Mouse (Mus musculus) cerebellum, postnatal 36 days (tissue): ENCODE data around the gene Gbf1.
"Not testable (repeated sequence)": the region's sequence is repeated elsewhere in the genome, so short reads cannot be mapped to it uniquely, and the experiment has no call there.

Experiments used
- DNase-seq, 2 experiments: peaks; one replicate each; pipeline ENCODE4 v3.0.0; 2021 to 2022; ENCODE audit warnings: mixed read lengths in 2 of 2

Gene Gbf1

DNA sequence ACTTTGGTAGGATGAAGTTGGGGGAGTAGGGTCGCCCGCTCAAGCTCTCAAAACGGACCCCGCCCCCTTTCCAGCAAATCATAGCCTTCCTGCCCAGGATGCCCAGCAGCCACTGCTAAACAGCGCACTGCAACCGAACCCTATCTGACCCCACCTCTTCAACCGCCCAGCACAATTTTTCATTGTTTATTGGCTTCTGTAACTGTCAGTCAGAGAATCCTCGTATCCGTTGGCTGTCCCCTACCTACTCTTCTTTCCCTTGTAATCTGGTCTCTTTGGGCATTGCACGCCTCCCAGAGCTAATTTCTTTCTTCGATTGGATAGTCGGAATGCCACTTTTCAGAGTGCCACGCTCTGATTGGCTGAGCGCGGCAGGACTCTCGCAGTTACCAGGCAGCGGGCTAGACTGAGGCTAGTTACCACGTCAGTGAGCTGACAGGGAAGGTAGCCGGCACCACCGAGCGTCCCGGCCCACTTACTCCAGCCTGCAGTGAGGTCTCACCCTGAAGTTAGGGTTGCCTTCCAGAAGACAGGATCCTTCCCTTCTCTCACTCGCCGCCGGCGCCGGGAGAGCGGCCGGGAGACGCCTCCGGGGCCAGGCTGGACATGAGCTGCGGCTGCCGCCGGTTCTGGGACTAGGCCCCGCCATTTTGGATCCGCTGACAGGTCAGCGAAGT lies at the start of gene Gbf1:
TSS of gene Gbf1 (plus strand) at position 383 of the 677 bp plus-strand sequence.
- peak; percentile 91 to 95 for DNase-seq

DNA sequence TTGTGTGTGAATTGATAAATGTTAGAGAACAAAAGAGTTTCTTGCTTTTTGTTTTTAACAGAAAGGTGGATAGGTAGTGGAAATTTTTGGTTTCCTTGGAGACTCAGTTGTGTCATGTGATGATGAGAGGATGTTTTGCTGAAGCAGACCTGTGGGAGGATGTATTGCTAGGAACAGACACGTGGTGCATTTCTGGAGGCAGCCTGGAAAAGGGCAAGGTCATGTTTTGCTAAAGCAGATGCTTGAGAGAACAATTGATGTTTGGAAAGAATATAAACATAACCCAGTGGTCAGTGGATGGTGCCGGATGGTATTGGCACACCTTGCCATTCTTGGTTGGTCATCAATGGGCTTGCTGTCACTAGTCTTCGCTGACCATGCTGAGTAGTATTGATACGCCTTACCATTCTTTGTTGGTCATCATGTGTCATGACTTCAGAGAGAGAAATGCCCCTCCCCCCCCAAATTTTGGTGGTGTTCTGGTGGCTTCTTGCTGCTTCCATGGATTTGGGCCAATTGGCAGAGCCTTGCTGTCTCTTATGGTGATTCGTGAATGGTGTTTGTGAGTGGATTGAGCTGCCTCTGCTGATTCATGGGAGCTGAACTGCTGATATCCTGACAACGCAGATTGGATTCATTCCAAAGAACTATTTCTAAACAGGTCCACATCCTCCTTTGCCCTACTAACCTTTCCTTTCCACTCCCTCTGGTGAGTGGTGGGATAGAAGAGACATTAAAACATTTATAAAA lies 48.7 kb upstream of the Gbf1 start:
- no peak for DNase-seq

DNA sequence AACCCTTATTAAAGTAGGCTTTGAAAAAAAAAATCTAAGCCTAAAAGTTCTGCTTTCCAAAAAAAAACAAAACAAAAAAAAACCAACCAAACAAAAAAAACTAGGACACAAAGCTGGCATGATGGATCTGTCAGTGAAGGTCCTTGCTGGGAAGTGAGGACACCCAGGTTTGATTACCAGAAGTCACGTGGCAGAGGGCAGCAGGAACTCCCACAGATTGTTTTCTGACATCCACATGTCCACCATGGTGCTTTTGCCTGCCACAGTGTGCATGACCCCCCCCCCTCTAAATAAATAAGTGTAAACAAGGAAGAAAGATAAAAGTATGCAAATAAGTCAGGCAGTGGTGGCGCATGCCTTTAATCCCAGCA lies 48.1 kb upstream of the Gbf1 start:
- no peak for DNase-seq

DNA sequence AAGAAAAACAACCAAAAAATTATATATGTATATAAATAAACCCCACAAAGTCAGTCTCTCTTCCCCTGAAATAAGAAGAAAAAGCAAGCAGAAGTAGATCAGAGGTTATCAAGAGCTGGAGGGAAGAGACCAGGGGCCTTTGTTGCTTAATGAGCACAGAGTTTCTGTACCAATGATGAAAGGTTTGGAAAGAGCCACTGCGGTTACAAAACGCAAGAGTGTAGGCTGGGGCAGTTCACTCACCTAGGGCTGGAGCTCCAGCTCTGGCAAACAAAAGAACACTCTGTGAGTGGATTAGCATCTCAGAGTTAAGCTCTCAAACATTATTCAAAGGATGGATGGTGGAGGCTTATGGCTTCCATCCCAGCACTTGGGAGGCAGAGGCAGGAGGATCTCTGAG lies 42.1 kb upstream of the Gbf1 start:
- no peak for DNase-seq

DNA sequence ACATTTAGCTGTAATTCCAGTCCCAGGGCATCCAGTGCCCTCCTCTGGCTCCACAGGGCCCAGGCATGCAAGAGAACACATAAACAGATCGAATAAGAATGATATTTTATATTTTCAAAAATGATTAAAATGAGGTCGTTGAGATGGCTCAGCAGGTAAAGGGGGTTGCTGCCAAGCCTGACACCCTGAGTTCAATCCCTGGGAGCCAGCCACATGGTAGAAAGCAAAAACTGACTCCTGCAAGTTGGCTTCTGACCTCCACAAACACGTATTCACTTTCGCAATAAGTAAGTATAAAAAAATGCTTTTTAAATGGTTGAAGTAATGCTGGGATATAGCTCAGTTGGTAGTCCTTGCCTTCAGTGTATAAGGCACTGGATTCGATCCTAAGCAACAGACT lies 41.5 kb upstream of the Gbf1 start:
- DNase-seq = no peak

DNA sequence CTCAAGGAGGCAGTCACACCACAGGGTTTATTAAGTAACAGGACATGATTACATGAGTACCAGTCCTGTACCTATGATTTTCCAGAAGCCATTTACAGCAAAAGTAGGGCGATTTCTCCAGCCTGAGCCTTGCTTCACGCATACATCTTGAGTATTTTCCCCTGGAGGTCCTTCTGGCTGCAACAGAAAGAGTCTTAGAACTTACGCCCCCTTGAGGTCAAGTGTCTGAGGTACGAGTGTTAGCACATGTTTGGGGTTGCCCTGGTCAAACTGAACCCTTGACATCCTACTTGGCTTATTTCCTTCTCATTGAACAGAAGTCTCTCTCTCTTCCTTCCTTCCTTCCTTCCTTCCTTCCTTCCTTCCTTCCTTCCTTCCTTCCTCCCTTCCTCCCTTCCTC lies 37.7 kb upstream of the Gbf1 start:
- no peak for DNase-seq

DNA sequence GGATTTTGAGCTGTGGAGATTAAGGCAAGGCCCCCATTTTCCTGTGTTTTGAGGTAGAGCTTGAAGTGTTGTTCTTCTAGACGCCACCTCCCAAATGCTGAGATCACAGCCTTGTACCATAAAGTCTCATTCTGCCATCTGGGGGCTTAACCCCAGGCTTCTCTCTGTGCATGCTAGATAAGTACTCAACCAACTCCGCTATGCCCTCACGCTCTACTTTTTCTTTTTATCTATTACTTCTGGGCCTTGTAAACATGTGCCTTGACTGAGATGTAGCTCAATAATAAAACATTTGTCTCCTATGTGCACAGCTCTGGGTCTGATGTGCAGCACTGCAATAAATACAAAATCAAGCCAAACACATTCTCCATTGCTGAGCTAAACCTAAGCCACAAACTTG lies 32.9 kb upstream of the Gbf1 start:
- no peak for DNase-seq

DNA sequence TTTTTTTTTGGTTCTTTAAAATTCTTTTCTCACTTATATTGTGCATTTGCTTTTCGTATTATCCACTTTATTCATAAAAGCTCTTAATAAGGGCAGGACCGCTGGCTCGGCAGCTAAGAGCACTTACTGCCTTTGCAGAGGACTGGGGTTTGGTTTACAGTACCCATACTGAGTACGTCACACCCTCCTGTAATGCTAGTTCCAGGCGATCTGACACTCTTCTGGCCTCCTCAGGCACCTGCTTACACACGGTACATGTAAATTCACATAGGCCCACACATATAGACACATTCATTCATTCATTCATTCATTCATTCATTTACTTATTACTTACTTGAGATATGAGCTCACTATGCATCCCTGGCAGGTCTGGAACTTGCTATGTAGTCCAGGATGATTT lies 31.4 kb upstream of the Gbf1 start:
- DNase-seq = no peak

DNA sequence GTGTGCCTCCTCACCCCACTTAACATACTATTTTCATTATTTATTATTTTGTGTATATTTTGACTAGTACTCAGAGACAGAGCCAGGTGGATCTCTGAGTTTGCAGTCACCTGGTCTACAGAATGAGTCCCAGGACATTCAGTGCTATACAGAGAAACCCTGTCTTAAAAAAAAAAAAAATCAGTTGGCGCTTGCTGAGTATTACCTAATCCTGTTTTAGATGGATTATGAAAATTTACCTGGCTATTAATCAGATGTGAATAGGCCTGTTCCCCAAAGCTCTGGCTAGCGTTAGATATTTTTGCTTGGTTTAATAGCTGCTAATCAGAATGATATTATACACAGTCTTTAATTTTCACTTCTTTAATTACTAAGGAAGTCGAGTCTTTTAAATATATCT lies 28.4 kb upstream of the Gbf1 start:
- DNase-seq = no peak

DNA sequence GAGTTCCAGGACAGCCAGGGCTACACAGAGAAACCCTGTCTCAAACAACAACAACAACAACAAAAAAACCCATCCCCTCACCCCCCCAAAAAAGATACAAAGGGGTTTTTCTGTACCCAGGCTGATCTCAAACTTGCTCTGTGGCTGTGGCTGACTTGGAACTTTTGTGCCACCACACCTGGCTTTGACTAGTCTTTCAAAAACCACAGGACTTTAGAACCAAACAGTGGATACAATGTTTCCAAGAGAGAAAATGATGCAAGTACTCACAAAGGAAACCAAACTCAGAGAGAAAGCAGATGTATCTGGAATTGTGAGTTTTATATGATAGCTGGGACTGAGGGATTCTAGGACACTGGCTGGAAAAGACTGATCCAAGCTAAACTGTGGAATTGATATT lies 27.7 kb upstream of the Gbf1 start:
- no peak for DNase-seq

DNA sequence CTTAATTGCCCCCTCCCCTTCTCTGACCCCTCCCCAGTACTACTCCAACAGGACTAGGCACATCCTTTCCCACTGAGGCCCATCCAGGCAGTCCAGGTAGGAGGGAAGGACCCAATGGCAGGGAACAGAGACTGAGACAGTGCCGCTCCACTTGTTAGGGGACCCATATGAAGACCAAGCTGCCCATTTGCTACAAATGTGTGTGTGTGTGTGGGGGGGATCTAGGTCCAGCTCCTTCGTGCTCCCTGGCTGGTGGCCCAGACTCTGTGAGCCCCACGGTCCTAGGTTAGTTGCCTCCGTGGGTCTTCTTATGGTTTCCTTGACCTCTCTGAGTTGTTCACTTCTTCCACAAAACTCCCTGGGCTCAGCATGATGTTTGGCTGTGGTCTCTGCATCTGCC lies 26.0 kb upstream of the Gbf1 start:
- no peak for DNase-seq

DNA sequence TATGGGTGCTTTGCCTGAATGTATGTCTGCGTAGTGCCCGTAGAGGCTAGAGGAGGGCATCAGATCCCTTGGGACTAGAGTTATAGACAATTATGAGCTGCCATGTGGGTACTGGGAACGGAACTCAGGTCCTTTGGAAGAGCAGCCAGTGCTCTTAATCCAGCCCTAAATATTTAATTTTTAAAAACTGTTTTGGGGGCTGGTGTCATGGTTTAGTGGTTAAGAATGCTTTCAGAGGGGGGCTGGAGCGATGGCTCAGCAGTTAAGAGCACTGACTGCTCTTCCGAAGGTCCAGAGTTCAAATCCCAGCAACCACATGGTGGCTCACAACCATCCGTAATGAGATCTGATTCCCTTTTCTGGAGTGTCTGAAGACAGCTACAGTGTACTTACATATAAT lies 22.6 kb upstream of the Gbf1 start:
- DNase-seq = not testable (repeated sequence)

DNA sequence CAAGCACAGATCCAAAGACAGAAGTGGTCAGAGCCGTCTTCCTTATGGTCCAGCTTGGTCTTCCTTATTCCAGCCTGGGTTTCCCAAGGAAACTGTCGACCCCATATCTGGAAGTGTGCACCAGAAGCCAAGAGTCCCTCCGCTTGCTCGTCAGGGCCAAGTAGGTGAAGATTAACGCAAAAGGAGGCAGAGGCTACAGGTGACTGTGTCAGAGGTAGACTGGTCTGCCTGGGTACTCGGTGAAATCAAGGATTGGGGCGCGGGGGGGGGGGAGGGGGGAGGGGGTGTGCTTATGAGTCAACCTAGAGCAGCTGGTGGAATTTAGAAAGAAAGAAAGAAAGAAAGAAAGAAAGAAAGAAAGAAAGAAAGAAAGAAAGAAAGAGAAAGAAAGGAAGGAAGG lies 21.0 kb upstream of the Gbf1 start:
- DNase-seq = no peak

DNA sequence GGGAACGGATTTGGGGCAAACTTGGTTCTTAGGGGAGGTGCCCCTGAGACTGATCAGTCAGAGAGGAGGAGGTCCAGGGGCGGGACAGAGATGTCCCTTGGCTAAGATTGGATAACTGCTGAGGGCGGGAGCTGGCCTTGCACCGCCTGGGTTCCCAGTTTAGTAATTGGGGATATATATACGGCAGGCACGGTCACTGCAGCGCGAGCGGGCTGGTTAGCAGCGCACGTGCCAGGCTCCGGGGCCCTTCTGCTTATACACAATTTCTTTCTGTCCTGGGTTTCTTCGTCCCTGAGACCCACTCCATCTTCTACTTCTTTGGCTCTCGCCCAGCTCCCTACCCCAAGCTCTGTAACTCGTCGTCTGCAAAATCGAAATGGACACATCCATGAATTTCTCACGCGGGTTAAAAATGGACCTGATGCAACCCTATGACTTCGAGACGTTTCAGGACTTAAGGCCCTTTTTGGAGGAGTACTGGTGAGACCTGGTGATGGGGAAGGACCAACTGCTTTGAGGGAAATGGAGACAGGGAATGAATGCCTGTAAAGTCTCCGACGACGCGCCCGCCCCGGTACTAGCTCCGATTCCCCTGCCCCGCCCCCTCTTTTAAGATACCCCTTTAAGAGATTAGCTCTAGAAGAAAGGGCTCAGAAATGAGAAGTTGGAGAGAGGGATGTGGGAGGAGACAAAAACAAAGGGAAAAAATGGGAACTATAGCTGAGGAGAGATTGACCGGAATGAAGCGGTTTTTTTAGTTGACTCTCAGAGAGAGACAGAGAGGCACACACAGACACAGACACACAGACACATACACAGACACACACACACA lies 20.4 kb upstream of the Gbf1 start, which contains the start of gene Elovl3:
TSS of gene Elovl3 (plus strand) at position 204 of the 832 bp plus-strand sequence.
- DNase-seq = no peak

DNA sequence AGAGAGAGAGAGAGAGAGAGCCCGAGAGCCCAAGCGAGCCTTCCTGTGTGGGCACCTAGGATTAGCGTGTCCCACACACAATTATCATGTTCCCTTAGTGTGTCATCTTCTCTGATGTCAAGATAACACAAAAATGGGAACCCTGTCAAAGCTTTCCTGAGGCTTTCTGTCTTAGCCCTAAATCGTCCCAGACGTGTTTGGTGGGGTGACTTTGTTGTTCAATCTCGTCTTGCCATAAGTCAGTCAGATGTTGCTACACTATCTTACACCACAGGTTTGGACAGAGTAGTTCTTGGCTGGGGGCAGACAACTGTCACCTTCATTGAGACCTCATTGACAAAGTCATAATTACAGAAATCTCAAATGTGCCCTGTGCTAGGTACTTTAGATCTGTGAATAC lies 19.7 kb upstream of the Gbf1 start:
- no peak for DNase-seq

DNA sequence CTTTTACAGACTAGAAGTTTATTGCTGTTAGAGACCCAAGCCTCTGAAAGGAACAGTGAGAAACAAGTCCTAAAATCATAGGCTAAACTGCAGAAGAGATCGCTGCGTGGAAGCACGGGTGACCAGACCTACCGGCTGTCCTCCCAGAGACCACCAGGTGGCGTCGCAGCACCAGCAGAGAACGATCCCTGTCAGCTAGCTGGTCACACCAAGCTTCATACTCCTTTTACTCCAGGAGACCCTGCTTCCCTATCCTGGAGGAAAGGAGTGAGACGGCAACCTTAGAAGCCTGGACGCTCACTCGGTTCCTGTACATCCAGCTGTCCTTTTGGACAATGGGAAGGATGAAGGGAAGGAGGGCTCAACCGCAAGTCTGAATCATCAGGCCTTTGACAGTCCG lies 17.0 kb upstream of the Gbf1 start:
- DNase-seq = peak; percentile 93 to 96

DNA sequence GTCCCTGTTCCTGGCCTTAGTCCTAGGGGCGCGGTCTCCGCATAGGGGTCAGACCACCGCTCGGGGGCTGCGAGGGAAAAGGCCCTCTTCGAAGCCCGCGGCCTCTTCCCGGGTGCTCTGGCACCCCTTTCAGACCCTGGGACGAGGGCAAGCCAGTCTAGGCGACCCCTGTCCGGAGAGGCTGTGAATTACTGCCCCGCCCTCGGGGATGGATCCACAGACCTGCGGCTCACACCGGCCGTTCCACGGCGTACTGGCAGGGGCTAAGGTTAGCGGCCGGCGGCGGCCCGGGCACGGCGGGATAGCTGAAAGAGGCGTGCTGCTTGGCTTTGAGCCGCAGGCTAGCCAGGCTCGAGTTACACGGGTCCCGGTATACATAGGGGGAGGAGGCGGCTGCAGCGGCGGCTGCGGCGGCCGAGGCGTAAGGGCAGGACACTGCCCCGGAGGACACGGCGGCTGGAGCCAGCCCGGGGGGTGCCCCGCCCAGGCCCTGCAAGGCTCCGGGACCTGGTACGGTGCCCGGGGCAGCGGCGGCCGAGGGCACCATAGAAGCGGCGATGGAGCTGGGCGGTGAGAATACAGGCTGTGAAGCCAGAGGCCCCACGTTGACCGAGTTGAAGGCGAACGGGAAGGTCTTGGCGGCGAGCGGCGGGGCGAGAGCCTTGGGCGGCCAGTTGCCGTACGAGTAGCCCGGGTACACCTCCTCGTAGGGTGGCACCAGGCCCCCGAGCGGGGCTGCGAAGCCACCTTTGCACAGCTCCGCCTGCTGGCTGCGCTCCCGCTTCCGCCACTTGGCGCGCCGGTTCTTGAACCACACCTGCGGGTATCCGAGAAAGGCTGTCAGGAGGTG lies 16.3 kb upstream of the Gbf1 start:
- peak; percentile 51 to 56 for DNase-seq

DNA sequence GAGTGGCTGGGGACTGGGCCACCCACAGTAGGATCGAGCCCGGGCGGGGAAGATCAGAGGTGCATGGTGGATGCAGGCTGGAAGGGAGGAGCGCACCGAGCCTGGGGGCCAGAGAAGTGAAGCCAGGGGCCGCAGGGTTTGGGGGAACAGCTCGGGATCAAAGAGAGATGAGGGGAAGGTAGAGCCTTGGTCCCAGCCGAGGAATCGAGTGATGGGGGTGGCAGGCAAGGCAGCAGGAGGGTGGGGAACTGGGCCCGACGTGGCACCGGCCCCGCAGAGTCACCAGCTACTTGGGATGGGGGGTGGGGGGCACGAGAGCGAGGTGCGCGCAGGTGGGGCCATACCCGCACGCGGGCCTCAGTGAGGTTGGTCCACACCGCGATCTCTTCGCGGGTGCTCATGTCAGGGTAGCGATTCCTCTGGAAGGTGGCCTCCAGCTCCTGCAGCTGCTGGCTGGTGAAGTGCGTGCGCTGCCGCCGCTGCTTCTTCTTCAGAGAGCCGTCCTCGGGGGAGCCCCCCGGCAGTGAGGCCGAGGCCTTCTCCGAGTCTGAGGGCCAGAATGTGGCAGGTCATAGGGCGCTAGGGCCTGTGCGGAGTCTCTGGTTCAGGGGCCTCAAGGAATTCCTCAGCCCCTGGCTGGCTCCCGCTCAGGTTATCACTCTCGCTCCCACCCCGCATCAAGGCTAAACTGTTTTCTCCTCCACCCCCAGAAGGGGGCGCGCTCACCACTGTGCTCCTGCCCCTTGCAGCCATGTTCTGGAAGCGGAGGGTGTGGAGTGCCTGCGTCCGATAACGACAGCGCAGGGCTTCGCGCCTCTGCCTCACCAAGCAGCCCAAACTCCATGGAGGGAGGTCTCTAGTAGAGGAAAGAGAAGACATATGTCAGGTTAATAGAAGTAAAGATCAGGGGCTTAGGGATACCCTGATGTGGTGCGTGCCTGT lies 15.4 kb upstream of the Gbf1 start:
- DNase-seq = peak; percentile 35 to 49

DNA sequence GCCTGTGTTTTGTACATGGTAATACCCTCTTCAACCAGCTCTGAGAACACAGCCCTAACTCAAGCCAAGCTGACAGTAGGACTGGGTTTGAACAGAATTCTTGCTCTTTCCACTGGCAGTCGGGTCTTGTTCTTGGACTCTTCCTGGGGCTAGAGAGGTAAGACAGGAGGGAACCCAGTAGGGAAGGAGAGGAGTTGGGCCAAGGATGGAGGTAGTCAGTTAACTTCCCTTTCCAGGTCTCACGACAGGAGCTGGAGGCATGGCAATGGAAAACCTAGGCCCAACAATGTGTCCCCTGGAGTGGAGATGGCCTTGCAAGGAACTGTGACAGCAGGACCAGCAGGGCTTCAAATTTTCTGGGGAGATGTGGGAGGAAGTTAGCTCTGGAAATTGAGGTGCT lies 12.0 kb upstream of the Gbf1 start:
- DNase-seq = no peak

DNA sequence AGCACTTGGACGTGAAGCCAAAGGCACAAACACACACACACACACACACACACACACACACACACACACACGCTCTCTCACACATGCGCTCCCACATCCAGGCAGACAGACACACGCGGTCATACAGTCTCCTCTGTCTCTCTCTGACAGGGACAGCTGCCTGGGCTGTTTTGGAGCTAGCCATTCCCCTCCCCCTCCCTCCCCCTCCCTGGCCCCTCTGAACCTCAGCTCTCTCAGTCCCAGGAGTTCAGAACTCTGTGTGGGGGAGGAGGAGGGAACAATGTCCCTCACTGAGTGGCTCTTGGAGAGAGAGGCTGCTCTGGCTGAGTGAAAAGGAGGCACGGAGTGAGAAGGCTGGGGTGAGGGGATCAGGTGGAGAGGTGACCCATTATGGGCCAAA lies 11.2 kb upstream of the Gbf1 start:
- DNase-seq = no peak

DNA sequence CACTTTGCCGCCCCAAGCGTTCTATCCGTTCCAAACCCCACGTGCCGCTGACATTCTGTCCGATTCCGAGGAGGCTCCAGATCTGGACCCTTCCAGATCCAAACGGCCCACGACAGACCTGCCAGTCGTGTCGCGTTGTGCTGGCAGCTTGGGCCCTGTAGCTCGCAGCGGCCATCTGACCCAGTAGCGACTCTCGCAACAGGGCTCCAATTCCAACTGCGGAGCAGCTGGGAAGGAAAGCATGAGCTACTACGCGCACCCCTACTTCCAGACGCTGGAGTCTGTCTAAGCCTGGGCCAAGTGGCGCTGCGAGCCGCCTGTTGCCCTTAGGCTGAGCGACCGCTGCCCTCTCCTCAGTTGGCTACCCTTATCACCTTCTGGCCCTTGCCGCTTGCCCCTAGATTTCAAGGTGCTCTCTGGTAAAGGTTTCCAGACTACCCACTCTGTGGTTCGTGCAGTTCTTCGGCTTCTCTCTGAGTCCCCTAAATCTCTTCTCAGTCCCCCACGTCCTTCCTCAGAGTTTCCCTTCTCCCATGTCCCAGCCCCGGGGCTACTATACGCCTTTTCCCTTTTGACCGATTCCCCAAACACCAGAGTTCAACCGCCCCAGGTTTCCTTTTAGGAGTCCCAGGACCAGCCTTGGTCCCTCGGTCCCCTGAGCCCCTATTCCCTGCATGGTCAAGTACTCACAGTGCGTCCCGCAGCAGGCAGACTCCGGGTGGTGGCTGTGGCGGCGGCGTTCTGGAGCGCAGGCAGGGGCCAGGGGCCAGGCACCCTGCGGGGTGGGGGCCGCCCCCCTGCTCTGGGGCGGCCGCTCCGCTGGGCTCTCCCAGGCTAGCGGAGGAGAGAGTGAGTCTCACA lies 4.6 kb upstream of the Gbf1 start, which contains the start of gene Pitx3:
TSS of gene Pitx3 (minus strand) at position 816 of the 861 bp plus-strand sequence.
- DNase-seq = peak in 1 of 2 experiments; percentile 8
